Mouse (Mus musculus): ENCODE data around the gene Grid1. TPM values are rescaled to one million over a fixed set of nuclear protein-coding genes. Genes with fewer than 3 reads are reported as not detected.

The Grid1 gene
- 0.16 and 0.59 TPM in 2 replicates for polyA plus RNA-seq (2016; fragmentation: Nextera tagmentation; extraction: Ambion mirVana)

DNA sequence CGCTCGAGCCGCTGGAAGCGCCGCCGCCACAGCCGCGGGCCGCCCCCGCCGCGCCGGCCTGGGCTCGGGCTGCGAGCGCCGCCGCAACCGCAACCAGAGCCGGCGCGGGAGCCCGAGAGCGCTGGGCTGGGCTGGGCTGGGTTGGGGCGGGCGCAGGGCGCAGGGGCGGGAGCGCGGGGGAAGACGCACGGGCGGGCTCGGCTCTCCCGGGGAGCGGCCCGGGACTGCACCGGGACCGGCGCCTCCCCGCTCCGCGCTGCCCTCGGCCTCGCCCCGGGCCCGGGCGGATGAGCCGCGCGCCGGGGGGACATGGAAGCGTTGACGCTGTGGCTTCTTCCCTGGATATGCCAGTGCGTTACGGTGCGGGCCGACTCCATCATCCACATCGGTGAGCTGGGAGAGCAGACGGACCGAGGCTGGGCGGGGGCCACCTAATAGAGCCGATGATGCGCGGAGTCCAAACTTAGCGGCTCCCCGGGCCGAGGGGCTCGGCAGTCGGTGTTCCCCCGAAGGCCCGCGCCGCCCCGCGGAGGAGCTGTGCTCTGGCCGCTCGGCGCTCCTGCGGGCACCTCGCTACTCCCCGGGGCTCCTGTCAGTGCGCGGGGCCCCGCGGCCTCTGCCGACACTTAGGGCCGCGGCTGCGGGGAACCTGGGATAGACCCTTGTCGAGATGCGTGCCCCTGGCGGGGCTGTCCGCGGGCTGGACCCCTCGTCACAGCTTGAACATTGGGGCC, at the start of gene Grid1:
Gene Grid1 (plus strand): TSS at position 190 of the 734 bp plus-strand sequence.
- peak within 1 kb of the TSS; percentile 56; the same call in 1 of the 2 replicates for H3K27ac ChIP-seq
- H3K27me3 ChIP-seq (ENCODE audit: insufficient read depth, poor library complexity, severe bottlenecking) = peaks cover 94% of the 10 kb centered on the region
- no peak for DNase-seq (ENCODE audit: low spot score)
- no peaks in the 10 kb centered on the region for H3K36me3 ChIP-seq
- H3K4me1 ChIP-seq = peaks cover 38% of the 10 kb centered on the region
- under 1% methylated on average over 90 of the region's 96 CpGs for WGBS
- H3K9me3 ChIP-seq = no peaks in the 10 kb centered on the region
- H3K4me3 ChIP-seq = peak within 1 kb of the TSS; percentile 75

DNA sequence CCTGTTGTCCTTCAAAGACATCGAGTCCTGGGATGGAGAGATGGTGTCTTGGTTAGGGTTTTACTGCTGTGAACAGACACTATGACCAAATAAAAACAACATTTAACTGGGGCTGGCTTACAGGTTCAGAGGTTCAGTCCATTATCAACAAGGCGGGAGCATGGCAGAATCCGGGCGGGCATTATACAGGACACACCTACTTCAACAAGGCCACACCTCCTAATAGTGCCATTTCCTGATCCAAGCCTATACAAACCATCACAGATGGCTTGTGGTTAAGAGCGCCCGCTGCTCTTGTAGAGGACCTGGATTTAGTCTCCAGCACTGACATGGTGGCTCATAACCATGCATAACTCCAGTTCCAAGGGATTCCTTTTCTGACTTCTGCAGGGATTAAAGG, 49.4 kb upstream of the Grid1 start:
- no peaks in the 10 kb centered on the region for H3K9me3 ChIP-seq
- H3K4me3 ChIP-seq = no peak overlapping the region
- H3K27me3 ChIP-seq (ENCODE audit: insufficient read depth, poor library complexity, severe bottlenecking) = peaks cover 18% of the 10 kb centered on the region; the same call in 1 of the 2 replicates
- DNase-seq (ENCODE audit: low spot score) = peak; percentile 69
- peaks cover 10% of the 10 kb centered on the region for H3K4me1 ChIP-seq
- H3K36me3 ChIP-seq = no peaks in the 10 kb centered on the region
- H3K27ac ChIP-seq = no peak overlapping the region
- 82% methylated on average over 6 of the region's 6 CpGs for WGBS

DNA sequence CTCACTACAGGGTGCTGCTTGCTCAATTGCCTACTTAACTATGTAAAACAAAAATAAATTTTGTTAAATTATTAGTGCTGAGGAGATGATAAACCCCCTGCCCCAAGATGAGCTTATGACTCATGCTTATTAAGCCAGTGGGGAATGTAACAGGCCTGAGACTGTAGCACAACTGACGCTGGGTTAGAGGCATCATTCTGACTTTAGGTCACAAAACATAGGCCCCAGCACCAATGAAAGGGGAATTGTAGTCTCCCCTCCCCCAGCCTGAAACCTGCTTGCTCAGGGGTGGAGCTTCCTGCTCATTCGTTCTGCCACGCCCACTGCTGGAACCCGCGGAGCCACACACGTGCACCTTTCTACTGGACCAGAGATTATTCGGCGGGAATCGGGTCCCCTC, 48.3 kb upstream of the Grid1 start:
- no peaks in the 10 kb centered on the region for H3K9me3 ChIP-seq
- 24% methylated on average over 9 of the region's 9 CpGs for WGBS
- H3K27me3 ChIP-seq (ENCODE audit: insufficient read depth, poor library complexity, severe bottlenecking) = peaks cover 18% of the 10 kb centered on the region; the same call in 1 of the 2 replicates
- H3K4me3 ChIP-seq = no peak overlapping the region
- H3K4me1 ChIP-seq = peaks cover 10% of the 10 kb centered on the region
- peak; percentile 58 for DNase-seq (ENCODE audit: low spot score)
- H3K27ac ChIP-seq = no peak overlapping the region
- no peaks in the 10 kb centered on the region for H3K36me3 ChIP-seq

DNA sequence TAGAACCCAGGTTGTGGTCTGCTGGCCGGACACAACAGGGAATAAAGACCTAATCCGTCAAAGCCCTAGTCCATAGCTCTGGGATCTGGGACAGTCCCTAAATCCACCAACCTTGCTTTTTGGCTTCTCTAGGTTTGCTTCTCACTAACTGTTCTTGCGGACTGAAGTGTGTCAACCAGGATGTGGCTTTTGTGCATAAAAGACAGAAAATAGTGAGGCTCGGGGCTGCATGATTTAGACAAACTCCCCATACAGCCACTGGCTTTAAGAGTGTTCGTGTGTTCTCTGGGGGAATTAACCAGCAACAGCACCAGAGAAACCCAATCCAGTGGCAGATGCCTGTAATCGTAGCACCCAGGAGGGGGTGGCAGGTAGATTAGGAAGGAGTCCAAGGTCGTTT, 47.8 kb upstream of the Grid1 start:
- H3K27me3 ChIP-seq (ENCODE audit: insufficient read depth, poor library complexity, severe bottlenecking) = peaks cover 22% of the 10 kb centered on the region
- H3K4me1 ChIP-seq = peaks cover 10% of the 10 kb centered on the region
- 53% methylated on average over 7 of the region's 7 CpGs for WGBS
- no peaks in the 10 kb centered on the region for H3K9me3 ChIP-seq
- no peaks in the 10 kb centered on the region for H3K36me3 ChIP-seq
- no peak overlapping the region for H3K4me3 ChIP-seq
- H3K27ac ChIP-seq = no peak overlapping the region
- peak; percentile 65 for DNase-seq (ENCODE audit: low spot score)

DNA sequence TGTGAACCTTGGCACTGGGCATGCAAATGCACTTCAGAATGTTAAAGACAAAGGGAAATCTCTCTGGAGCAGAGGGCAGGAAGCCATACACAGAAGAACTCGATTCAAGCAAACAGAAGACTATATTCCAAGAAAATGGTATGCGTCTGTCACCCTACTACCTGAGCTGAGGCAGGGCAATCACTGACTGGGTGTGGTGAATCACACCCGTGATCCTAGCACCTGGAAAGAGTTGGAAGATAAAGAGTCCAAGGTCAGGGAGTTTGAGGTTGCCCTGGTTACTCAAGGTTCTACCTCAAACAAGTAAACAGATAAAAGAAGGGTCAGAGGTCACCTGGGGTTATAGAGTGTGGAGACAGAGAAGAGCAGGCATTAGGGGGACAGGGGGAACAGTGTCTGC, 46.2 kb upstream of the Grid1 start:
- H3K36me3 ChIP-seq = no peaks in the 10 kb centered on the region
- 80% methylated on average over 3 of the region's 3 CpGs for WGBS
- DNase-seq (ENCODE audit: low spot score) = peak; percentile 25
- no peak overlapping the region for H3K4me3 ChIP-seq
- no peak overlapping the region for H3K27ac ChIP-seq
- H3K9me3 ChIP-seq = no peaks in the 10 kb centered on the region
- peaks cover 10% of the 10 kb centered on the region for H3K4me1 ChIP-seq
- peaks cover 29% of the 10 kb centered on the region for H3K27me3 ChIP-seq (ENCODE audit: insufficient read depth, poor library complexity, severe bottlenecking)

DNA sequence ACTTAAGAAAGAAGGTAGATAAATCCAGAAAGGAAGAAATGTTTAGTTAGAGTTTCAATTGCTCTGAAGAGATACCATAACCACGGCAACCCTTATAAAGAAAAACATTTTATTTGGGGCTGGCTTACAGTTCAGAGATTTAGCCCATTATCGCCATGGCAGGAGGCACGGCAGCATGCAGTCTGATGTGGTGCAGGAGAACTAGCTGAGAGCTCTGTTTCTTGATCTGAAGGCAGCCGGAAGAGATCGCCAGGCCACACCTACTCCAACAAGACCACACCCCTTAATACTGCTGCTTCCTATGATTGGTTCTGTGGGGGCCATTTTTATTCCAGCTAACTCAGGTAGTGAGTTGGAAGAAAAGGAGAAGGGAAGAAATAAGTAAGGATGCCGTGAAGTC, 45.7 kb upstream of the Grid1 start:
- WGBS = 71% methylated on average over 6 of the region's 6 CpGs
- no peak overlapping the region for H3K4me3 ChIP-seq
- H3K27me3 ChIP-seq (ENCODE audit: insufficient read depth, poor library complexity, severe bottlenecking) = peaks cover 29% of the 10 kb centered on the region
- H3K36me3 ChIP-seq = no peaks in the 10 kb centered on the region
- H3K4me1 ChIP-seq = peaks cover 6% of the 10 kb centered on the region
- no peak overlapping the region for H3K27ac ChIP-seq
- DNase-seq (ENCODE audit: low spot score) = peak; percentile 62
- H3K9me3 ChIP-seq = no peaks in the 10 kb centered on the region

DNA sequence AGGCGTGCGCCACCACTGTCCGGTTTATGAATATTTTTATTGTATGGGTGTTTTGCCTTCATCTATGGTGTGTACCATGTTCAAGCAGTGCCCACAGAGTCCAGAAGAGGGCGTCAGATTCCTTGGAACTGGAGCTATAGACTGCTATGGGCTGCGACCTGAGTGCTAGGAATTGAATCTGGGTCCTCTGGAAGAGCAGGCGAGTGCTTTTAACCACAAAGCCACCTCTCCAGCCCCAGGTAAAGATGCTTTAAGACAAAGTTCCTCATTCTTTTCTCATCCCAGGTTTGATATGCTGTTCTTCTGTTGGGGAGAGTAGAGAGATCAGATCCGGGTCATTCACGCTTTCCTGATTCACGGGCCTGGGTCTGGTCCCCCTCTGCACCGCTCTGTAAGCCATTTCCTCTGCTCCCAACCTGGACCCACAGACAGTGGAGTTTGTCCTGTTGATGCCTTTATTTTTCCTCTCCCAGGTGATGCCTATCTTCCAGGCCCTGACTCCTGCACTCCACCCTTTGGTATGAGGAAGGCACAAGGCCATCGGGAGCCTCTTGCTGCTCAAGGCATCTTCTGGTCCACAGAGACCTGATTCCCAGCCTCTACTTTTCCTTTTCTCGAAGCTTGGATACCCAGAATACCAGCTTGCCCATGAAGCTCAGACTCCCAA, 43.1 kb upstream of the Grid1 start:
- Histone ChIP-seq H3K27ac (no peak overlapping the region), H3K4me1 (no peaks in the 10 kb centered on the region), H3K27me3 (ENCODE audit: insufficient read depth, poor library complexity, severe bottlenecking) (peaks cover 11% of the 10 kb centered on the region), H3K36me3 (no peaks in the 10 kb centered on the region), H3K4me3 (no peak overlapping the region), H3K9me3 (no peaks in the 10 kb centered on the region)
- peak; percentile 28 for DNase-seq (ENCODE audit: low spot score)
- 85% methylated on average over 12 of the region's 12 CpGs for WGBS

DNA sequence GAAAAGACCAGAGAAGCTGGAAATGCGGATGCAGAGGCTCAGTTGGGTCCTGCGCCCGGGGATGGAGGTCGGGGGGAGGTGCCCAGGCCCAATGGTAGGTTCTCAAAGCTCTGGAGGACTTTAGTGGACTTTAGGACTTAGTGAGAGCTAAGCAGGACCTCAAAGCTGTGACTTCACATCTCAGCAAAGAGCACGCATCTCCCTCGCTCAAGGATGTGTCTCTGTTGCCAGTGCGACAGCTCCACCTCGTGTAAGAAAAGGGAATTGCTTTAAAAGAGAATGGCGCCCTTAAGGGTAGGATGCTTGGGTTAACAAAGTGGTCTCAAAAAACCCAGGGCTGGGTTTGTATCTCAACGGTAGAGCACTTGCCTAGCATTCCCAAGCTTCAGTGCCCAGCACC, 42.1 kb upstream of the Grid1 start:
- peak; percentile 77 for DNase-seq (ENCODE audit: low spot score)
- no peak overlapping the region for H3K4me3 ChIP-seq
- H3K9me3 ChIP-seq = no peaks in the 10 kb centered on the region; the same call in 1 of the 2 replicates
- WGBS = 22% methylated on average over 10 of the region's 10 CpGs
- no peaks in the 10 kb centered on the region for H3K4me1 ChIP-seq
- H3K27ac ChIP-seq = no peak overlapping the region
- H3K36me3 ChIP-seq = no peaks in the 10 kb centered on the region
- H3K27me3 ChIP-seq (ENCODE audit: insufficient read depth, poor library complexity, severe bottlenecking) = peaks cover 11% of the 10 kb centered on the region

DNA sequence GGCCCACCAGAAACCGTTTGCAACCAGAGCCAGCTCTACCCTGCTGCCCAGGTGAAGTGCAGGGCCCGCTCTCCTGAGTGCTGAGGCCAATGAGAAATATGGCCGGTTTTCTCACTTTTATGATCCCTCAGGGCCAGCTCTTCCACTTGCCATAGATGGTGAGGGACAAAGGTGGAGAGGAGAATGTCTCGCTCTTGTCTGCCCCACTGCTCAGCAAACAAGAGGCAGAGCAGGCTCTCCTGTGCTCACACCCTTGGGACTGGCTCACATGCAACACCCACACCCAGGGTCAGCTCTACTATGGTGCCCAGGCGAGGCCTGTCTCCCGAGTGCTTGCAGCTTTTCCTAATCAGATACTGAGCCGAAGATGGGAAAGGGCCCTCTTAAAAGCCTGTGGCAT, 41.1 kb upstream of the Grid1 start:
- Histone ChIP-seq H3K27ac (no peak overlapping the region), H3K4me1 (no peaks in the 10 kb centered on the region), H3K4me3 (no peak overlapping the region), H3K9me3 (no peaks in the 10 kb centered on the region; the same call in 1 of the 2 replicates), H3K27me3 (ENCODE audit: insufficient read depth, poor library complexity, severe bottlenecking) (peaks cover 11% of the 10 kb centered on the region), H3K36me3 (no peaks in the 10 kb centered on the region)
- peak; percentile 71 for DNase-seq (ENCODE audit: low spot score)
- WGBS = 75% methylated on average over 7 of the region's 7 CpGs

DNA sequence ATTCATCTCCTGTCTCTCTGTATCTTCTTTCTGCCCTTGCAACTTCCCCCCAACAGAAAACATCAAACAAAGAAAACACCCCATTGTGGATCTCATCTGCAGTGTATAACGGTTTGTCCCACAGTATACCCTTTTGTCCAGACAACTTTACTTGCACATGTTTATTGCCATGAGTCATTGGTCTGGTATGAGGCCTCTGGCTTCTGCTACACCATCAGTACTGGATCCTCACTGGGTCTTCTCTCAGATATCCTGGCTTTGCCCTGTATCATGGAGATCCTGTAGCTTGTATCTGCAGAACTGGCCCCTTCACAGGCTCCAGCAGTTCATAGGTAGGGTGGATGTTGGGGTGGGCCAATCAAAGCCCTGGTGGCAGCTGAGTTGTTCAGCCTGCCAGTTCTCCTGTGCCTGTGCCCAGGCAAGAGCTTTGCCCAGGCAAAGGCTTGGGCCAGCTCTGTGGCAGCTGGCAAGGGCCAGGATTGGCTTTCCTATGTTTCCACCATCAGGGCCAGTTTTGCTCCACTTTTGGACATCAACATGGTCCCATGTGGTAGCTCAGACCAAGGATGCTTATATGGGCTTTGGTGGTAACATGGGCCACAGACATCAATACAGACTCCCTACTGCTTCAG, 26.4 kb upstream of the Grid1 start:
- Histone ChIP-seq H3K4me3 (no peak overlapping the region), H3K4me1 (no peaks in the 10 kb centered on the region), H3K9me3 (peaks cover 3% of the 10 kb centered on the region; the same call in 1 of the 2 replicates), H3K27ac (no peak overlapping the region), H3K27me3 (ENCODE audit: insufficient read depth, poor library complexity, severe bottlenecking) (no peaks in the 10 kb centered on the region), H3K36me3 (no peaks in the 10 kb centered on the region)
- 68% methylated on average over 1 of the region's 1 CpGs for WGBS
- no peak for DNase-seq (ENCODE audit: low spot score)

DNA sequence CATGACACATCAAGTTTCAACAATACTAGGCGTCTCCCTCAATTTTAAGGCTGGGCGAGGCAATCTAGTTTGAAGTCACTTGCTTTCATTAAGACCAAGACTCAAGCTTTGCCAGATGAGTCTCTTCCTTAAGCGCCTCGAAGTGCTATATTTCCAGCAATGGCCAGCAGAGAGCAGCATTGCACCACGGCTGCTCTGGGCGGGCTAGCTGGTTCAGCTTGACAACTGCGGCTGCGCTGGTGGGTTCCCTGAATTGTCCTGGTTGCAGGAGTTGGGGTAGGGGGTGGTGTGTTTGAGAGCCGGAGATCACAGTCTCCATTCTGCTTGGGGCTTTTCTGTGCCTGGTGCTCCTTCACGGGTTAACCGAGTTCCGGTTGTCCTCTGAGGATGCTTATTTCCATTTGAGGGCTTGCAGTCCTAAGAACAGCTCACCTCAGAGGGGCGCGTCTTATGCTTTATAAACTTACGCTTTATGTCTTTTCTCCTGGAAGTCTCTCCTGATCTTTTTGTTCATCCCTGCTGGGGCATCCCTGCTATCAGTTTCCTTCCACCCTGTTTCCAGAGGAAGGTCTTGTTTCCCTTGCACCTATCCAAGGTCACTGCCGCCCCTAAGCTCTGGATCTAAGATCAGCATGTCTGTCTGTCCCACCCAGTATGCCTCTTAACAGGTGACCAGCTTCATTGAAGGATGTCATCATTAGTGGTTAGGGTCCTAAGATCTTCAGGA, 9.0 kb upstream of the Grid1 start:
- DNase-seq (ENCODE audit: low spot score) = peak; percentile 85
- peaks cover 27% of the 10 kb centered on the region for H3K27me3 ChIP-seq (ENCODE audit: insufficient read depth, poor library complexity, severe bottlenecking)

DNA sequence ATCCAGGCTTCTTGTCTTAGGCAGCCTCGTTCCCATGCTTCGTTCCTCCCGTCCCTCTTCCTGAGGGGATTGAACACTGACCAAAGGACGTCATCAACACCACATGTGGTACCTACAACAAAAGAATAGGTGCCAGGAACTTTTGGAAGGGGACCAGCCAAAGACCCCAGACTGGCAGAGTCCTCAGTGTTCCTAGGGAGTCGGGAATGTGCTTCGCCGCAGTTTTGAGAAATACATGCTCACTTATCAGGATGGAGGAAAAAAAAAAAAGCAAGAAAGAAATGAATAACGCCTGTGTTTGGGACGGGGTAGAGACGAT, 8.5 kb upstream of the Grid1 start:
- DNase-seq (ENCODE audit: low spot score) = peak; percentile 57
- no peaks in the 10 kb centered on the region for H3K4me1 ChIP-seq
- WGBS = 69% methylated on average over 10 of the region's 10 CpGs
- H3K27me3 ChIP-seq (ENCODE audit: insufficient read depth, poor library complexity, severe bottlenecking) = peaks cover 32% of the 10 kb centered on the region
- no peaks in the 10 kb centered on the region for H3K9me3 ChIP-seq
- no peak overlapping the region for H3K27ac ChIP-seq
- H3K4me3 ChIP-seq = no peak overlapping the region
- no peaks in the 10 kb centered on the region for H3K36me3 ChIP-seq

More for the DNA sequence above, 9.0 kb upstream of the Grid1 start:
- 18% methylated on average over 16 of the region's 16 CpGs for WGBS
- Histone ChIP-seq H3K9me3 (no peaks in the 10 kb centered on the region), H3K27ac (no peak overlapping the region), H3K4me3 (no peak overlapping the region), H3K4me1 (no peaks in the 10 kb centered on the region), H3K36me3 (no peaks in the 10 kb centered on the region)
